Mouse (Mus musculus): Measurements from ENCODE around the gene Gm29427. TPM values are rescaled to one million over a fixed set of nuclear protein-coding genes. Genes with fewer than 3 reads are reported as not detected.
"Not testable (repeated sequence)": the region's sequence is repeated elsewhere in the genome, so short reads cannot be mapped to it uniquely, and the experiment has no call there.

The Gm29427 gene
- polyA plus RNA-seq, 1 experiment from 2014 or later, result not detected

- not testable (repeated sequence) for H3K79me2 ChIP-seq (ENCODE audit: inconsistent target)
- 79% methylated on average over 5 of the region's 5 CpGs for WGBS (ENCODE audit: missing documents)
These were observed 56.0 kb downstream of the Gm29427 start for GRCm38 (mm10) chr1:130659641-130660040.

GRCm38 (mm10) chr1:130644103-130644502 lies 71.5 kb downstream of the Gm29427 start:
- no peak overlapping the region for H3K27ac ChIP-seq
- H3K36me3 ChIP-seq (ENCODE audit: inconsistent target), result no peaks in the 10 kb centered on the region
- H3K79me2 ChIP-seq (ENCODE audit: inconsistent target), result no peaks in the 10 kb centered on the region
- WGBS (ENCODE audit: missing documents), result 80% methylated on average over 4 of the region's 4 CpGs
- H3K4me3 ChIP-seq (ENCODE audit: inconsistent target), result no peak overlapping the region

More at GRCm38 (mm10) chr1:130659641-130660040, 56.0 kb downstream of the Gm29427 start:
- not testable (repeated sequence) for H3K27ac ChIP-seq; H3K36me3 ChIP-seq (ENCODE audit: inconsistent target); H3K4me3 ChIP-seq (ENCODE audit: inconsistent target)

GRCm38 (mm10) chr1:130640967-130641366 lies 74.6 kb downstream of the Gm29427 start:
- Histone ChIP-seq H3K36me3 (ENCODE audit: inconsistent target) (no peaks in the 10 kb centered on the region), H3K79me2 (ENCODE audit: inconsistent target) (no peaks in the 10 kb centered on the region), H3K4me3 (ENCODE audit: inconsistent target) (no peak overlapping the region), H3K27ac (no peak overlapping the region)

- 12% methylated on average over 16 of the region's 16 CpGs for WGBS (ENCODE audit: missing documents)
- Histone ChIP-seq H3K79me2 (ENCODE audit: inconsistent target) (no peaks in the 10 kb centered on the region), H3K4me3 (ENCODE audit: inconsistent target) (no peak overlapping the region), H3K36me3 (ENCODE audit: inconsistent target) (no peaks in the 10 kb centered on the region), H3K27ac (no peak overlapping the region)
These were observed 81.7 kb downstream of the Gm29427 start for GRCm38 (mm10) chr1:130633761-130634410.

GRCm38 (mm10) chr1:130633316-130633715 lies 82.3 kb downstream of the Gm29427 start:
- no peaks in the 10 kb centered on the region for H3K36me3 ChIP-seq (ENCODE audit: inconsistent target)
- no peak overlapping the region for H3K4me3 ChIP-seq (ENCODE audit: inconsistent target)
- WGBS (ENCODE audit: missing documents), result 70% methylated on average over 4 of the region's 8 CpGs
- no peak overlapping the region for H3K27ac ChIP-seq
- H3K79me2 ChIP-seq (ENCODE audit: inconsistent target), result no peaks in the 10 kb centered on the region

GRCm38 (mm10) chr1:130629521-130629920 lies 86.1 kb downstream of the Gm29427 start, which contains the start of gene Zp3r:
Gene Zp3r, minus strand, starts transcription at chr1:130629621.
- Histone ChIP-seq H3K79me2 (ENCODE audit: inconsistent target) (no peaks in the 10 kb centered on the region), H3K27ac (no peak within 1 kb of the TSS), H3K4me3 (ENCODE audit: inconsistent target) (no peak within 1 kb of the TSS), H3K36me3 (ENCODE audit: inconsistent target) (no peaks in the 10 kb centered on the region)
- WGBS (ENCODE audit: missing documents), result 100% methylated on average over 2 of the region's 2 CpGs

Other genes starting within 250 kb of the Gm29427 start
- gene Zp3r, start 86.2 kb downstream of the Gm29427 start, polyA plus RNA-seq (2018), result not detected in 3 replicates
- gene C4bp, start 54.2 kb downstream of the Gm29427 start, polyA plus RNA-seq (2018), result not detected in 3 replicates
- 2.8 to 3.3 TPM (median 3.0 TPM) in 3 replicates for gene Yod1, start 1.5 kb upstream of the Gm29427 start, polyA plus RNA-seq (2018)
- 6.0 to 10.1 TPM (median 7.7 TPM) in 3 replicates for gene Pfkfb2, start 13.5 kb upstream of the Gm29427 start, polyA plus RNA-seq (2018)
- gene AA986860, start 16.2 kb upstream of the Gm29427 start, polyA plus RNA-seq (2018), result 0.35 to 0.75 TPM (median 0.52 TPM) in 3 replicates
- not detected in 3 replicates for gene Fcamr, start 85.1 kb upstream of the Gm29427 start, polyA plus RNA-seq (2018)
- gene Pigr, start 110.9 kb upstream of the Gm29427 start, polyA plus RNA-seq (2018), result not detected in 3 replicates
- 0.49 TPM in 1 of 3 replicates, not detected in the others for gene Fcmr, start 149.9 kb upstream of the Gm29427 start, polyA plus RNA-seq (2018)
- gene Il24, start 171.7 kb upstream of the Gm29427 start, polyA plus RNA-seq (2018), result not detected in 3 replicates
- not detected in 3 replicates for gene Il20, start 195.7 kb upstream of the Gm29427 start, polyA plus RNA-seq (2018)
- not detected in 3 replicates for gene Il19, start 224.3 kb upstream of the Gm29427 start, polyA plus RNA-seq (2018)

Measured in macrophage (primary cell).